Mouse (Mus musculus): ENCODE measurements at regions not wholly inside any gene's neighbourhood (a gene's known extent, or its start where the extent isn't known, plus 50 kb on each side); places are given as distances from the start of the nearest gene placed in this dataset.

- in situ Hi-C loops (cut with MboI, MseI): no loop called here
These were observed 1617.2 kb upstream of the Gulo start for GRCm38 (mm10) chr14:67626181-67626580.

- in situ Hi-C loops (cut with MboI, MseI): no loop called here
These were observed 1615.0 kb upstream of the Gulo start for GRCm38 (mm10) chr14:67623841-67624480.

- in situ Hi-C loops (cut with MboI, MseI): no loop called here
These were observed 1613.9 kb upstream of the Gulo start for GRCm38 (mm10) chr14:67622911-67623310.

GRCm38 (mm10) chr14:67621486-67621885 is 1612.5 kb upstream of the Gulo start:
- in situ Hi-C loops (cut with MboI, MseI): no loop called here

- in situ Hi-C loops (cut with MboI, MseI): no loop called here
These were observed 1612.0 kb upstream of the Gulo start for GRCm38 (mm10) chr14:67620854-67621476.

- in situ Hi-C loops (cut with MboI, MseI): no loop called here
These were observed 1610.6 kb upstream of the Gulo start for GRCm38 (mm10) chr14:67619571-67619970.

- in situ Hi-C loops (cut with MboI, MseI): no loop called here
These were observed 1605.4 kb upstream of the Gulo start for GRCm38 (mm10) chr14:67614369-67614768.

- in situ Hi-C loops (cut with MboI, MseI): no loop called here
These were observed 1604.7 kb upstream of the Gulo start for GRCm38 (mm10) chr14:67613691-67614090.

- in situ Hi-C loops (cut with MboI, MseI): no loop called here
These were observed 1604.2 kb upstream of the Gulo start for GRCm38 (mm10) chr14:67613221-67613620.

- in situ Hi-C loops (cut with MboI, MseI): no loop called here
These were observed 1603.5 kb upstream of the Gulo start for GRCm38 (mm10) chr14:67612471-67612870.

GRCm38 (mm10) chr14:67608262-67608661 is 1599.3 kb upstream of the Gulo start:
- in situ Hi-C loops (cut with MboI, MseI): no loop called here

GRCm38 (mm10) chr14:67602960-67603359 is 1594.0 kb upstream of the Gulo start:
- in situ Hi-C loops (cut with MboI, MseI): no loop called here

- in situ Hi-C loops (cut with MboI, MseI): no loop called here
These were observed 1590.7 kb upstream of the Gulo start for GRCm38 (mm10) chr14:67599734-67600133.

- in situ Hi-C loops (cut with MboI, MseI): no loop called here
These were observed 1579.6 kb upstream of the Gulo start for GRCm38 (mm10) chr14:67588627-67589026.

GRCm38 (mm10) chr14:67584456-67585048 is 1575.5 kb upstream of the Gulo start:
- in situ Hi-C loops (cut with MboI, MseI): no loop called here

GRCm38 (mm10) chr14:67582201-67582782 is 1573.3 kb upstream of the Gulo start:
- in situ Hi-C loops (cut with MboI, MseI): no loop called here

- in situ Hi-C loops (cut with MboI, MseI): no loop called here
These were observed 1565.4 kb upstream of the Gulo start for GRCm38 (mm10) chr14:67574346-67574949.

- in situ Hi-C loops (cut with MboI, MseI): no loop called here
These were observed 1564.5 kb upstream of the Gulo start for GRCm38 (mm10) chr14:67573451-67573995.

- in situ Hi-C loops (cut with MboI, MseI): no loop called here
These were observed 1560.8 kb upstream of the Gulo start for GRCm38 (mm10) chr14:67569744-67570322.

GRCm38 (mm10) chr14:67568896-67569743 is 1560.1 kb upstream of the Gulo start:
- in situ Hi-C loops (cut with MboI, MseI): no loop called here

GRCm38 (mm10) chr14:67554897-67555296 is 1545.9 kb upstream of the Gulo start:
- in situ Hi-C loops (cut with MboI, MseI): loop anchor here (10.0 kb wide), 2 partner anchors 820 to 1210 kb away; no protein-coding TSS in a partner anchor
